Mouse (Mus musculus): ENCODE data around the gene Dbx2. TPM values are rescaled to one million over a fixed set of nuclear protein-coding genes. Genes with fewer than 3 reads are reported as not detected.

The Dbx2 gene
- 0.34 TPM in 1 of 2 replicates, not detected in the other for polyA plus RNA-seq (2015; fragmentation: Nextera tagmentation; extraction: Ambion mirVana)

DNA sequence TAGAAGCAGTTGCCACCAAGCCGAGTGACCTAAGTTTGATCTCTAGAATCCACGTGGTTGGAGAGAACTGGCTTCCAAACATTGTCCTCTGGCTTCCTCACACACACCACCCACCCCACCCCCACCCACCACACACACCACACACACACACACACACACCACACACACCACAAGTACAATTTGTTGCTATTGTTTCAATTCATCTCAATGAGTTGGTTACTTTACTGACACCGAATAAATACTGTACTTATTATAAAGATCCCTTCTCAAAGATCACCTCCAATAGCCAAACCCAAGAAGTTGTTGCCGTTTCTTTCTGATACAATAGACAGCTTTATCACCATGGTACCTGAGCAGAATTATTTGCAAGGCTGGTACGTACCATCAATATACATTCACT is at the start of gene Dbx2:
TSS of gene Dbx2 (minus strand) at position 101 of the 400 bp plus-strand sequence.
- 81% methylated on average over 5 of the region's 5 CpGs for WGBS
- no peaks in the 10 kb centered on the region for H3K36me3 ChIP-seq
- peaks cover 41% of the 10 kb centered on the region for H3K27me3 ChIP-seq (replicated peaks)
- H3K4me3 ChIP-seq (replicated peaks): 0 out of 2 replicates have a peak within 1 kb of the TSS, but pooled peaks have one; percentile 31
- H3K9me3 ChIP-seq: no peaks in the 10 kb centered on the region
- peaks cover 9% of the 10 kb centered on the region for H3K4me1 ChIP-seq (replicated peaks)
- no peak within 1 kb of the TSS for H3K9ac ChIP-seq
- no peak for ATAC-seq
- H3K4me2 ChIP-seq (replicated peaks): peak within 1 kb of the TSS; percentile 72
- no peak within 1 kb of the TSS for H3K27ac ChIP-seq

- H3K4me3 ChIP-seq (replicated peaks): no peak overlapping the region
- H3K4me2 ChIP-seq (replicated peaks): no peak overlapping the region
- H3K27ac ChIP-seq: no peak overlapping the region
- no peaks in the 10 kb centered on the region for H3K4me1 ChIP-seq (replicated peaks)
- no peaks in the 10 kb centered on the region for H3K36me3 ChIP-seq
- no peaks in the 10 kb centered on the region for H3K27me3 ChIP-seq (replicated peaks)
- ATAC-seq: no peak
- WGBS: 80% methylated on average over 9 of the region's 9 CpGs
- H3K9ac ChIP-seq: no peak overlapping the region
- no peaks in the 10 kb centered on the region for H3K9me3 ChIP-seq
Measured at GRCm38 (mm10) chr15:95702206-95702605, 46.4 kb upstream of the Dbx2 start.

- 48% methylated on average over 4 of the region's 4 CpGs for WGBS
Measured at GRCm38 (mm10) chr15:95701573-95701972, 45.8 kb upstream of the Dbx2 start.

DNA sequence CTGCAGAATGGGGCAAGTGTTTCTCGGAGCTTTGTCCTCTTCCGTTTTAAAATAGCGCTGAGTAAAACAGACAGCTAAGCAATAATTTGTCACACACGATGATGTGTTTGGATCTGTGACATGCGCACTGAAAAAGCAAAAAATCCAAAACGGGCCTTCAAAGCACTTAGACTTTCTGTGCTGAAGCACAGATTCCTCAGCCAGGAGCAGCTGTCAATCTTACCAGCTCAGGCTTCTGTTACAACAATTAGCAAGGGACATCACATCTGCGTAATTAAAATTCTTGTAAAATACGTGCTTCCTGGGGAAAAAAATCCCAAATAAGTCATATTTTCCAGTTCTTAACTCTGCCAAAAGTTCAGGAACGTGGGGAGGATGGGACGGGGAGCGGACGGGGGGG is 43.6 kb upstream of the Dbx2 start:
- no peaks in the 10 kb centered on the region for H3K9me3 ChIP-seq
- H3K4me3 ChIP-seq (replicated peaks): no peak overlapping the region
- H3K4me2 ChIP-seq (replicated peaks): no peak overlapping the region
- H3K4me1 ChIP-seq (replicated peaks): no peaks in the 10 kb centered on the region
- no peaks in the 10 kb centered on the region for H3K27me3 ChIP-seq (replicated peaks)
- 74% methylated on average over 12 of the region's 12 CpGs for WGBS
- no peaks in the 10 kb centered on the region for H3K36me3 ChIP-seq
- no peak overlapping the region for H3K9ac ChIP-seq
- no peak overlapping the region for H3K27ac ChIP-seq
- ATAC-seq: no peak

More at GRCm38 (mm10) chr15:95701573-95701972, 45.8 kb upstream of the Dbx2 start:
- no peaks in the 10 kb centered on the region for H3K4me1 ChIP-seq (replicated peaks)
- H3K4me3 ChIP-seq (replicated peaks): no peak overlapping the region
- H3K27me3 ChIP-seq (replicated peaks): no peaks in the 10 kb centered on the region
- no peak overlapping the region for H3K4me2 ChIP-seq (replicated peaks)
- no peak overlapping the region for H3K27ac ChIP-seq
- no peaks in the 10 kb centered on the region for H3K9me3 ChIP-seq
- no peaks in the 10 kb centered on the region for H3K36me3 ChIP-seq
- no peak for ATAC-seq
- H3K9ac ChIP-seq: no peak overlapping the region

- H3K4me1 ChIP-seq (replicated peaks): no peaks in the 10 kb centered on the region
- H3K9me3 ChIP-seq: no peaks in the 10 kb centered on the region
- no peaks in the 10 kb centered on the region for H3K27me3 ChIP-seq (replicated peaks)
- no peak overlapping the region for H3K4me3 ChIP-seq (replicated peaks)
- no peak overlapping the region for H3K9ac ChIP-seq
- no peaks in the 10 kb centered on the region for H3K36me3 ChIP-seq
- no peak overlapping the region for H3K4me2 ChIP-seq (replicated peaks)
- ATAC-seq: no peak
- H3K27ac ChIP-seq: no peak overlapping the region
- 83% methylated on average over 3 of the region's 3 CpGs for WGBS
Measured at GRCm38 (mm10) chr15:95693759-95694158, 38.0 kb upstream of the Dbx2 start.

GRCm38 (mm10) chr15:95691594-95691993 is 35.8 kb upstream of the Dbx2 start:
- 68% methylated on average over 8 of the region's 8 CpGs for WGBS
- Histone ChIP-seq H3K9me3 (no peaks in the 10 kb centered on the region), H3K36me3 (no peaks in the 10 kb centered on the region), H3K9ac (no peak overlapping the region), H3K4me3 (replicated peaks) (no peak overlapping the region), H3K4me2 (replicated peaks) (no peak overlapping the region), H3K4me1 (replicated peaks) (no peaks in the 10 kb centered on the region), H3K27ac (no peak overlapping the region), H3K27me3 (replicated peaks) (no peaks in the 10 kb centered on the region)
- no peak for ATAC-seq

- 58% methylated on average over 5 of the region's 5 CpGs for WGBS
- H3K4me1 ChIP-seq (replicated peaks): no peaks in the 10 kb centered on the region
- H3K27me3 ChIP-seq (replicated peaks): no peaks in the 10 kb centered on the region
- no peaks in the 10 kb centered on the region for H3K36me3 ChIP-seq
- ATAC-seq: no peak
- H3K9me3 ChIP-seq: no peaks in the 10 kb centered on the region
- no peak overlapping the region for H3K4me3 ChIP-seq (replicated peaks)
- no peak overlapping the region for H3K27ac ChIP-seq
- no peak overlapping the region for H3K9ac ChIP-seq
- no peak overlapping the region for H3K4me2 ChIP-seq (replicated peaks)
Measured at GRCm38 (mm10) chr15:95691129-95691528, 35.4 kb upstream of the Dbx2 start.

DNA sequence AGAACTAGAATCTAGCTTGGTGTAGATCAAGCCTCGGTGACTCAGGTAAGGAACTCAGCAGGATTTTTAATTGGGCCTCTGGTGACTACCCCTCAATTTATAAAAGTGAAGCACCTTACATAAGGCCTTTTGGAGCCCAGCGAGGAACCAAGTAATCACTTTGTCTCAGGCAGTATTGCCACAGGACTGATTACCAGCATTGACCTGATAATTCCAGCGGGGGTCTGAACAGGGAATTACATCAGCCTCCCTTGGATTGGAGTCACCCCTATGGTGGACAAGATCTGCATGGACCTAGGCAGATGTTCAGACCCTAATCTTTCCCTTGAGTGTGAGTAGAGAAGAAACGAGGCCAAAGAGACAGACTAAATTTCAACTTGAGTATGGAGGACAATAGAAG is 26.9 kb upstream of the Dbx2 start:
- ATAC-seq: no peak
- Histone ChIP-seq H3K4me1 (replicated peaks) (no peaks in the 10 kb centered on the region), H3K27me3 (replicated peaks) (no peaks in the 10 kb centered on the region), H3K9me3 (no peaks in the 10 kb centered on the region), H3K4me2 (replicated peaks) (no peak overlapping the region), H3K4me3 (replicated peaks) (no peak overlapping the region), H3K27ac (no peak overlapping the region), H3K36me3 (no peaks in the 10 kb centered on the region), H3K9ac (no peak overlapping the region)
- 82% methylated on average over 4 of the region's 4 CpGs for WGBS

DNA sequence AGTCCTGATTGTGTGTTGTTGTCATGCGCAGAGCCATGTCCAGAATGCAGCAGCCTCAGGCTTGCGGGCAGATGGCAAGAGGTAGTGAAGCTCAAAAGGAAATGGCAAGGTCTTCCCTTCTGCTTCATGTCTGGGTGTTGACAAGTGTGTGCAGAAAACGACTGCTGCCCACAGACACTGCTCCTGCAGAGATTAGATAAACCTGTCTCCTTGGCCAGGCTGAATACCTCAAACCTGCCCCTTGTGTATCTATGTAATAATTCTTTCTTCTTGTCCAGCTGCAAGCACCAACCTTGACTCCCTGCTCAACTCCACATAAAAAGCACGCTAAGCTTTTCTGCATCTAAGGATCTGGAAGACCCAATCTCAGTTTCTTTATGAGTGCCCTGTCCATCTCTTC is 19.9 kb upstream of the Dbx2 start:
- Histone ChIP-seq H3K27me3 (replicated peaks) (no peaks in the 10 kb centered on the region), H3K4me1 (replicated peaks) (no peaks in the 10 kb centered on the region), H3K36me3 (no peaks in the 10 kb centered on the region), H3K27ac (no peak overlapping the region), H3K9ac (no peak overlapping the region), H3K4me3 (replicated peaks) (no peak overlapping the region), H3K9me3 (no peaks in the 10 kb centered on the region), H3K4me2 (replicated peaks) (no peak overlapping the region)
- 61% methylated on average over 4 of the region's 4 CpGs for WGBS
- no peak for ATAC-seq

GRCm38 (mm10) chr15:95675176-95675575 is 19.4 kb upstream of the Dbx2 start:
- Histone ChIP-seq H3K9ac (no peak overlapping the region), H3K4me3 (replicated peaks) (no peak overlapping the region), H3K27me3 (replicated peaks) (no peaks in the 10 kb centered on the region), H3K4me1 (replicated peaks) (no peaks in the 10 kb centered on the region), H3K27ac (no peak overlapping the region), H3K4me2 (replicated peaks) (no peak overlapping the region), H3K9me3 (no peaks in the 10 kb centered on the region), H3K36me3 (no peaks in the 10 kb centered on the region)
- 84% methylated on average over 2 of the region's 2 CpGs for WGBS
- no peak for ATAC-seq

- H3K4me3 ChIP-seq (replicated peaks): no peak overlapping the region
- no peak overlapping the region for H3K9ac ChIP-seq
- H3K9me3 ChIP-seq: no peaks in the 10 kb centered on the region
- H3K27me3 ChIP-seq (replicated peaks): no peaks in the 10 kb centered on the region
- no peak overlapping the region for H3K4me2 ChIP-seq (replicated peaks)
- ATAC-seq: no peak
- H3K27ac ChIP-seq: no peak overlapping the region
- no peaks in the 10 kb centered on the region for H3K4me1 ChIP-seq (replicated peaks)
- H3K36me3 ChIP-seq: no peaks in the 10 kb centered on the region
- WGBS: 23% methylated on average over 8 of the region's 8 CpGs
Measured at GRCm38 (mm10) chr15:95667209-95667608, 11.4 kb upstream of the Dbx2 start.

DNA sequence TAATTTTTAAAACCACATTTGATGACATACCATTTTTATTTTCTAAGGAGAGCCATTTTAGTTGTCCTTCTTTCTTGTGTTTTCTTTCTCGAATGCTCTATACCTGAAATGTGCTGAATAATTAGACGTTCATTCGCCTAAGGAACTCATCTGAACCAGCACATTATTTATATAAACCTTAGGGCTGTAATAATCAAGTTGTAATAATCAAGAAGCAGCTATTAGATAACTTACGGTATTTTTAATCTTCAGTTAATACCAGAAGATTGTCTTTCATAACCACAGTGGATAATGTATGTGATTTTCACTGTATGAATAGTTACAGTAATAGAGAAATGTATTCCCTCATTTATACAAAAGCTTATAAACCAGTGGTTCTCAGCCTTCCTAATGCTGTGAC is 9.2 kb upstream of the Dbx2 start:
- 86% methylated on average over 4 of the region's 4 CpGs for WGBS
- no peaks in the 10 kb centered on the region for H3K4me1 ChIP-seq (replicated peaks)
- H3K27me3 ChIP-seq (replicated peaks): no peaks in the 10 kb centered on the region
- H3K9me3 ChIP-seq: no peaks in the 10 kb centered on the region
- no peak overlapping the region for H3K4me3 ChIP-seq (replicated peaks)
- H3K4me2 ChIP-seq (replicated peaks): no peak overlapping the region
- no peak overlapping the region for H3K27ac ChIP-seq
- no peak overlapping the region for H3K9ac ChIP-seq
- ATAC-seq: no peak
- no peaks in the 10 kb centered on the region for H3K36me3 ChIP-seq

GRCm38 (mm10) chr15:95661718-95662117 is 6.0 kb upstream of the Dbx2 start:
- no peaks in the 10 kb centered on the region for H3K4me1 ChIP-seq (replicated peaks)
- H3K9ac ChIP-seq: no peak overlapping the region
- 81% methylated on average over 2 of the region's 2 CpGs for WGBS
- H3K27me3 ChIP-seq (replicated peaks): no peaks in the 10 kb centered on the region
- no peaks in the 10 kb centered on the region for H3K9me3 ChIP-seq
- no peak overlapping the region for H3K4me2 ChIP-seq (replicated peaks)
- no peaks in the 10 kb centered on the region for H3K36me3 ChIP-seq
- no peak overlapping the region for H3K27ac ChIP-seq
- ATAC-seq: no peak
- no peak overlapping the region for H3K4me3 ChIP-seq (replicated peaks)

Measured in intestine, embryonic 15.5 days (tissue).